Mouse (Mus musculus): Measurements from ENCODE around the gene Surf4.

The Surf4 gene

DNA sequence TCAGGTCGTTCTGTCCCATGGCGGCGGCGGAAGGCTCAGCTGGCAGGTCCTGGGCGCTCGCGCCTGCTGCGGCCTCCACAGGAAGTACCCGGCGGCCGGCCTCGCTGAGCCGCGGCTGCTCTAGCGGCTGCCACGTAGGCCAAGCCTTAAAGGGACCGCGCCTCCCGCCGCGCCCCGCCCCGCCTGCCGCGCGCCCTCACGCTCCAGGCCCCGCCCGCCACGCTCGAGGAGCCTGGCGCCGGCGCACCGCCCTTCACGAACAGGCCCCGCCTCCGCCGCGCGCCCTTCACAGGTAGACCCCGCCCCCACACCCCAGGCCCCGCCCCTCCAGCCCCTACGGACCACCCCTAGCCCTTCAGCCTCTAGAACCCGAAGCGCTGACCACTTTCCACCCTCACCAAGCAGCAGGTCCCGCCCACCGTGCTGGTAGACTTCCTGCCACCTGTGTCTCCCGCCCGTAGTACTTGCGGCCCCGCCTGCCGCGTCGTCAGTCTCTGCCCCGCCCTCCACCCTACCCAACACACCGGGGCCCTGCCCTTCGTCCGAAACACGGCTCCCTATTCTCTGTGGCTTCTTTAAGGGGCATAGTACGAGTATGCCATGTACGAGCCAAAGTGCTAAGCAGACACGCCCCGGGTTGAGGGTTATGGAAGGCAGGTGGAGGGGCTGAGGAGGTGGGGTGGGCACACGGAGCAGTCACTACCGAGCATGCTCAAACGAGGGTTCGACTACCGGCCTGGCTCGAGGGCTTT lies at the start of gene Surf4, which contains the start of gene Stkld1:
TSS of gene Surf4 (minus strand) at position 625 of the 752 bp plus-strand sequence.
TSS of gene Stkld1 (plus strand) at position 744 of the 752 bp plus-strand sequence.
- peak; percentile 82 to 89 for DNase-seq (ENCODE audit: low spot score in 2 of 2)

DNA sequence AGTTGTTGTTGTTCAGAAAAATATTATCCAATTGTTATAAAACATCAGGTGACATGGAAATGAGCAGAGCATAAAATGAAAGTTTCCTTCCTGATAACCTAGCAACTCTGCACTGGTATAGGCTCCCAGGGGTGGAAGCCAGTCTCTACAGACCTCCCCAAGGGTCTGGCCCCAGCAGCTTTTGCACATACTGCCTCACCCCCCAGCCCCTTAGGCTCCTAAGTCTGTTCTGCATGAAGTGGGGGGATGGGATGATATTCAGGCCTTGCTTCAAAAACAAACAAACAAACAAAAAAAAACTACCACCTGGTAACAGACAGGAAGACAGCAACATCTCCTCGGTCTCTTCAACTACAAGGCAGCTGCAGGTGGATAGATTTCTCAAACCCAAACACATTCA lies 46.6 kb upstream of the Surf4 start:
- DNase-seq (ENCODE audit: low spot score in 2 of 2) = no peak

DNA sequence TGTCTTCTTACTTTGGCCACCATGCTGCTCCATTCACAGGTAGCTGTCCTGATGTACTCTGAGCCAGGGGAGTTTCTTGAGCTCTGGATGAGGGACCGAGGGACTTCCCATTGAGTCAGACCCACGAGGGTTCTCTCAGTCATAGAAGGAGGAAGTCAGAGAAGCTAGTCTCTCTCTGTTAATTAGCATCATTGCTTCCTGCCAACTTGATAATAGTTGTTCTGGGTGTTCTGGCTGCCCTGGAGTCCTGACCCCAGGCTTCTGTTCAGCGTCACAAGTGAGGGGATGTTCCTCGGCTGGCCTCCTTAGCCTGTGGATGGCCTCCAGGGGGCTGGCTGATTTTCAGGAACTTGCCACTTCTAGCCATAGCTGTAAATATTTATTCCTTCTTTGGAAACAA lies 40.2 kb upstream of the Surf4 start:
- DNase-seq (ENCODE audit: low spot score in 2 of 2) = no peak

DNA sequence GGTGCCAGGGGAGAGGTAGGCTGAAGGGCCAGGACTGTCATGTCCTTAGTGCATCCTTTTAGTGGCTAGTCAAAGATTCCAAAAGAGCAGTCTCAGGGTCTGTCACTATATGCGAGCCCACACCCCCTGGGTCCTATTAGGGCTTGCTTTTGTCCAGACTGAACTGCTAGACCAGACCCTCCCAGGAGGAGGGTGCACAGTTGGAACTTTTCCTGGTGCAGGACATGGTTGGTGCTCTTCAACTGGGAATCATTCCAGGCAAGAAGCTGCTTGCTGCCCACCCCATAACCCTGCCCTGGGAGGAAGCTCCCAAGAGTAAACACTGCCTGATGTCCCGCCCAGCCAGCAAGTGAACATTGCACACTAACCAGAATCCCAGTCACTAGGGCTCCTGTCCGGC lies 39.4 kb upstream of the Surf4 start, which contains the start of gene Adamts13:
TSS of gene Adamts13 (plus strand) at position 301 of the 400 bp plus-strand sequence.
- DNase-seq (ENCODE audit: low spot score in 2 of 2) = no peak

GRCm38 (mm10) chr2:26967262-26967661 lies 33.5 kb upstream of the Surf4 start:
- DNase-seq (ENCODE audit: low spot score in 2 of 2) = no peak

DNA sequence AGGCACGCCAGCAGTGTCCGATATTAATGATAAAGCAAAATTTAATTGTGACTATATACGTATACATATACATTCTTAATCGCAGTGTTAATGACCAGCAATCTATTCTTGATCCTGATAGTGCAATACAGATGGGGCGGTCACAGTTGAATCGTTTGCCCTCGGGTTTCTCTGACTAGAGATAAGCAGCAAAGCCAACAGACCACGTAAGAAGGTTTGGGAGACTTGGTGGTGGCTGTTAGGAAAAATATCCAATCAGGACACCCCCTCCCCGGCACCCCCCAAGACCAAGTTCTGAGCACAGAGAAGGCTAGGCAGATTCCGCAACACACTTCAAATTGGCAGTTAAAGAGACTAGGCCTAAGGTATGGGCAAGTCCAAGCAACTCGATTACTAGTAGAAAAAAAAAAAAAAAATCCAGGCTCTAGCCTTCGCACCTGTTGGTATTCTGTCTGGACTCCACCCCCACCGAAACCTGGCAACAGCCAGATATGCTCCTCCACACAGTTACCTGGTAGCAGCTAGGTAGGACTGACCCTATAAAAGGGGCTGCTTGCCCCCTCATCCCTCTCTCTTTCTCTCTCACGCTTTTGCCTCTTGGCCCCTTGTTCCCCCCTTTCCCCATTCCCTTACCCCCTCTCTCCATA lies 31.1 kb upstream of the Surf4 start:
- no peak for DNase-seq (ENCODE audit: low spot score in 2 of 2)

DNA sequence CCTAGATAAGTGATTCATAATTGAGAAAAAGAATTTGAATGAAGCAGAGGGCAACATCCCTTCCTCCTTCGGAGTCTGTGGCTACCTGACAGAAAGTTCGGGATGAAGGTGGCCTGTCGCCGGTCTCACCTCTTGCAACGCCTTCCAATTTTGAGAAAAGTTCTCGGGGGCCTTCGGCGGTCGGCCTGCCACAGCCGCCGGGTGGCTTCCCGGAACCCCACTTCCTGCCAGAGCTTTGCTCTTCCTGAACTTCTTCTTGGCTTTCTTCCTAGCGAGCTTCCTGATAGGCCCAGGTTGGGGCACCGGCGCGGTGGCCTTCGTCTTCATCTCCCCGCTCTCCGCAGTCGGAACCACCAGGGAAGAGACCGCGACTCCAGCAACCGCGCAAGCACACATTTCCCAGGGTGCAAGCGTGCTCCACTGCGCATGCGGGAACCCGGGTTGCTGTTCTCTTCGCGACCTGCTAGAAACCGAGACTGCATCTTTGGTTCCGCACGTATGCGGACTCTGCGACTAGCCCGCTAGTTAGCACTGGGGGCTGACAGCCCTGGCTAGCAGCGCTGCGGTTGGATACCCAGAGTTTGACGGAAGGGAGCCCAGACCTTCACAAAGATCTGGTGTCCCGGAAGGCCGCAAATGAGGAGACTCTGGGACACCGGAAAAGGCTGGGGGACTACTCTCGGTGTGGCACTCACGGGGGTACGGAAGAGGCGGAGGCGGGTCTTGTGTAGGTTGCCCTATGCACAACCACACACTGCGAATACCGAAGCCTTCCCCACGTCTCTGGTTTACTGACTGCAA lies 30.4 kb upstream of the Surf4 start, which contains the start of gene Rexo4:
TSS of gene Rexo4 (minus strand) at position 464 of the 801 bp plus-strand sequence.
- DNase-seq (ENCODE audit: low spot score in 2 of 2) = peak; percentile 92 to 93

- DNase-seq (ENCODE audit: low spot score in 2 of 2) = no peak
These were observed 27.0 kb upstream of the Surf4 start for GRCm38 (mm10) chr2:26960756-26961155.

- DNase-seq (ENCODE audit: low spot score in 2 of 2) = no peak
These were observed 23.7 kb upstream of the Surf4 start for GRCm38 (mm10) chr2:26957488-26957859.

- DNase-seq (ENCODE audit: low spot score in 2 of 2) = no peak
These were observed 23.2 kb upstream of the Surf4 start for GRCm38 (mm10) chr2:26956811-26957487.

DNA sequence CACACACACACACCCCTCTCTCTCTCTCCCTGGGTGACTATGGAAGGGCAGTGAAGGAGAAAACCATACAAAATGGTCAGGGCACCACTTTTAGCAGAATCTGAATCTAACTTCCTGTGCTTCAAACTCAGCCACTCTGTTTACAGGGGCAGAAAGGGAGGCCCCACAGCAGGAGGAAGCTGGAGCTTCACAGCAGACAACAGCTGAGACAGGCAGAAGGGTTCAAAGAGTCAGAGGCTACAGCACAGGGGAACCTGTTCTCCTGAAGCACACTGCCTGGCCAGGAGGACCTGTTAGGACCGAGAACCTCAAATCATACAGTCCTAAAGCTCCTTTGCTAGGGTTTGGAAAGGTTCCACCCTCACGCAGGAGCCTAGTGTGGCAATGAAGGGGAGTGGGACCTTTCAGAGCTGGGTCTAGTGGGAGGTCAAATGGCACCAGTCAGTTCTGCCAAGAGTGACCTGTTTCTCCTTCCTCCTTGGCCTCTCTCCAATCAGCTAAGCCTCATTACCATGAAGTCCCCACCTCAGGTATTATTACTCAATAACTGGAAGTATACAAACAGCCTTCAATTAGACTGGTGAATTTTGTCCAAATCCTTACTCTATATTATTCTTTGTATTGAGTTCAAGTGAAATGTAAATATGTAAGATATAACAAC lies 21.1 kb upstream of the Surf4 start:
- DNase-seq (ENCODE audit: low spot score in 2 of 2) = no peak

GRCm38 (mm10) chr2:26952866-26953265 lies 19.1 kb upstream of the Surf4 start:
- no peak for DNase-seq (ENCODE audit: low spot score in 2 of 2)

DNA sequence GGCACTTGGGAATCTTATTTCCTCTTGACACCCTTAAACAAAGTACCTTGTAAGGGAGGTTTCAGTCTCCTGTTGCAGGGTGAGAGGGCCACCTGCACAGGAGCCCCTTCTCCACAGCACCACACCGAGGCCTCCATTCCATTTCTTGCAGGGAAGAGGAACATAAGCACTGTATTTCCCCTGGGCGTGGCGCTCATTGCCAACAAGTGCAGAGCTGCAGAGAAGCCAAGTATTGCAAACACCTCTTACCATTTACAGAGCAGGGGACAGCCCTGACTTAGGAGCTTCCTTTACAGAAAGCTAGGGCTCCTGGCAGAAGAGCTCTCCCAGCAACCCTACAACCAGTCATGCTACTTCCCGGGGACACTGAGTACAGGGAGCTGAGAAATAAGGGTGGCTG lies 18.5 kb upstream of the Surf4 start:
- DNase-seq (ENCODE audit: low spot score in 2 of 2) = no peak

- DNase-seq (ENCODE audit: low spot score in 2 of 2) = no peak
These were observed 17.7 kb upstream of the Surf4 start for GRCm38 (mm10) chr2:26951346-26951905.

- DNase-seq (ENCODE audit: low spot score in 2 of 2) = no peak
These were observed 16.7 kb upstream of the Surf4 start for GRCm38 (mm10) chr2:26950411-26950810.

DNA sequence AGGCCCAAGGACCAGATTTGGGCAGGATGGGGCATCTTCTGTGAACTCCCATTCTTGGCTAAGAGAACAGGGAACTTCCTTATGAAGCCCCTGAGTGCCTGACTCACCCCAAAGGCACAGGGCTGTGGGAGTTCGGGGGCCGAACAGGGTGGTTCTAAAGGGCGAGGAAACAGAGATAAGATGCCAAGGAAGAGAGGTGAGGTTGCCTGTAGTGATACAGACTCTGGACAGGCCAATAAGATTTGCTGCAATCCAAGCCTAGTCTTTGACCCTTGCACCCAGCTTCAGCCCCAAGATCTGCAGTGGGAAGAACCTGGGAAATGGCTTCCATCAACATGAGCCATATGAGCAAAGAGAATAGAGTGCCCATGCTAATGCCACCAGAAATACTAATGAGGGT lies 9.5 kb upstream of the Surf4 start:
- no peak for DNase-seq (ENCODE audit: low spot score in 2 of 2)

GRCm38 (mm10) chr2:26941539-26941938 lies 7.8 kb upstream of the Surf4 start:
- no peak for DNase-seq (ENCODE audit: low spot score in 2 of 2)

GRCm38 (mm10) chr2:26936425-26936824 lies 2.7 kb upstream of the Surf4 start:
- no peak for DNase-seq (ENCODE audit: low spot score in 2 of 2)

- DNase-seq (ENCODE audit: low spot score in 2 of 2) = no peak
These were observed 1.6 kb upstream of the Surf4 start for GRCm38 (mm10) chr2:26935286-26935685.

- DNase-seq (ENCODE audit: low spot score in 2 of 2) = peak in 1 of 2 experiments; percentile 25
These were observed 1.0 kb downstream of the Surf4 start for GRCm38 (mm10) chr2:26932473-26933303.

Data from frontal cortex, postnatal 10 days (tissue).